Mouse (Mus musculus): Measurements from ENCODE around the gene Fig4. TPM values are rescaled to one million over a fixed set of nuclear protein-coding genes. Genes with fewer than 3 reads are reported as not detected.

Fig4 gene
- polyA plus RNA-seq (2012; rRNA removed): 4.3 and 5.2 TPM in 2 replicates

DNA sequence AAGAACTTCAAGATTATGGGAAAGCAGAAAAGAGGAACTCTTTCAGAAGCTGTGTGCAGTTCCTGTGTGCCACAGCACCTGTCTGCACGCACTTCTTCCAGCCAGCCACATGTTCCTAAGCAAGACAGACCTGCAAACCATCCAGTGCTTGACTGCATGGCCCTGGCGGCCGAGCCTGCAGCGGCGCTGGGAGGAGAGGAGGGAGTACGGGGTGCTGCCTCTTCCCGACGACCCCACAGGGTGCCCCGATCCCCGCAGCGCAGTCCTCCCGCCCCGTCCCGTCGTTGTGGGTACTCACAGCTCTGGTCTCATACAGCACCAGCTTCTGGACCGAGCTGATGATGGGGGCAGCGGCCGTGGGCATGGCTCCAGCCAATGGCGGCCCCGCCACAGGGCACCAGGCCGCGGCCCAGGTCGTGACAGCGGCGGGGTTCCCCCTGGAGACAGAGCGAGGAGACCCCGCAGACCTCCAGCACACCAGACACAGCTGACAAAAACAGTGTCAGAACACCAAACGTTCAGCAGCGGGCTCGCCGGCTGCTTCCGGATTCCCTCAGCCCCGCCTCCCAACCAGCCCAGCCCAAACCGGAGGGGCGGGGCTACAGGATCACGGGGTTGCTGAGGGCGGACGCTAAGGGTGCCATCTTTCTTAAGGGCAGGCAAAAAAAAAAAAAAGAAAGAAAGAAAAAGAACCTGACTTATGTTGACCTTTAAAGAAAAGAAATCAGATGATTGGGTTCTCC is at the start of gene Fig4:
Fig4 (minus strand) TSS at position 572 of the 743 bp plus-strand sequence.

DNA sequence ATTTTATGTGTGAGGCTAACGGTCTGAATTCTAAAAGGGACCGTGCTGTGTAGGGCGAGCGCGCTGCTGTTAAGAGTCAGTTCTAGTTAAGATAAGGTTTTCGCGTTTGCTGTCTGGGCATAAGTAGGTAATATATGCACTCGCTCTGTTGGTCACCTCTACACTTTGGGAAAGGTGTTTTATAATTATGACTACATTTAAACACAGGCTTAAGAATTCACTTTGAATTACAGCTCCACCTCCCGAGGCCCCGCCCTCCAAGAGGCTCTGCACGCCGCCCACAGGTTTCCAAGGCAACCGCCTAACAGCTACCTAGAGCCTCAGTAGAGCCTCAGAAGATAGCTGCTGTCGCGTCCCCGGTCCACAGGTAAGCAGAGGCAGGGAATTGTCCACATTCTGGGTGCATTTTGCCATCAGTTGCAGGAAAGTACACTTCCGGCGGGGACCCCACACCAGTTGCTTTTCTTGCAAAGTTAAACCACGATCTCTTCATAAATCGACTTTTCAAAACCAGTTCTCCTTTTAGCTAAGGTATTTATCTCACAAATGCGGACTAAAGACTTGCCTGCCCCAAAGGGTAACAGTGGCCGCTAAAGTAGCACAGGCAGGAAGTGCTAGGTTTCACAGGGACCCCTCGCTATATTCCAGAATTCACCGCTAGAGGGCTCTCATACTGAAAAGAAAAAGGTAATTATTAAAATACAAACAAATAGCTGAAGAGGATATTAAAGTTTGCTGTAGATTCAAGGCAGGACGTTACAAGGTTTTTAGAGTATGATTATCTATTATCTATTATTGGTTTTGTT is 782 bp upstream of the Fig4 start, which contains the start of gene Ak9:
Ak9 (plus strand) TSS at position 342 of the 806 bp plus-strand sequence.

Other genes starting within 250 kb of the Fig4 start
- not detected in 2 replicates for gene Gpr6, start 231.0 kb downstream of the Fig4 start, polyA plus RNA-seq (2012; rRNA removed)
- gene Ak9, start 720 bp upstream of the Fig4 start, polyA plus RNA-seq (2012; rRNA removed): not detected in 2 replicates
- 3.7 and 4.2 TPM in 2 replicates for gene Zbtb24, start 147.1 kb upstream of the Fig4 start, polyA plus RNA-seq (2012; rRNA removed)
- 2.8 and 3.1 TPM in 2 replicates for gene Mical1, start 173.1 kb upstream of the Fig4 start, polyA plus RNA-seq (2012; rRNA removed)
- gene Smpd2, start 187.1 kb upstream of the Fig4 start, polyA plus RNA-seq (2012; rRNA removed): 6.3 and 7.1 TPM in 2 replicates
- 0.05 TPM in 1 of 2 replicates, not detected in the other for gene Ppil6, start 187.2 kb upstream of the Fig4 start, polyA plus RNA-seq (2012; rRNA removed)
- gene Cd164, start 216.2 kb upstream of the Fig4 start, polyA plus RNA-seq (2012; rRNA removed): 27.7 and 32.9 TPM in 2 replicates

Data from liver, embryonic 14 days (tissue).